Mouse (Mus musculus) retina, adult 2 months (tissue): Measurements from ENCODE around the gene Klf6.

Source experiments
- DNase-seq: peaks from one replicate; pipeline ENCODE4 v3.0.0-alpha.2; 2012; ENCODE audit warnings: low read depth, low spot score

The Klf6 gene

GRCm38 (mm10) chr13:5861157-5862002 is at the start of gene Klf6:
Gene Klf6 (plus strand): TSS chr13:5861482.
- DNase-seq: peak; percentile 99

DNA sequence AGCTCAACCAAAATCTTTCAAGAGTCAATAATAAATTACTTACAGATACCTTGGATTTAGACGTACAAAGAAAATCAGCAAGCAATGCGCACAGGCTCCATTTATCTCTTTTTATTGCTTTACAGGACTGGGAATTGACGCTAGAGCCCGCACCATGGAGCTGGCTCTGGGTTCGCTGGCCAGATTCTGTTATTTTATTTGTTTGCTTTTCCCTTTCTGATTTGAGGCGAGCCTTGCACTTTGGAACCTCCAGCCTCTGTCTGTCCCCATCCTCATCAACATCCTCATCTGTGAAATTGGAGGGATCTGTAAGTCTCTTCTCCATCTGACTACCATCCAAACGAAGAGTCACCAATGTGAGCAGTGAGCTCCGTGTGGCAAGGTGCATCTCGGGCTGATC is 47.8 kb upstream of the Klf6 start:
- no peak for DNase-seq

DNA sequence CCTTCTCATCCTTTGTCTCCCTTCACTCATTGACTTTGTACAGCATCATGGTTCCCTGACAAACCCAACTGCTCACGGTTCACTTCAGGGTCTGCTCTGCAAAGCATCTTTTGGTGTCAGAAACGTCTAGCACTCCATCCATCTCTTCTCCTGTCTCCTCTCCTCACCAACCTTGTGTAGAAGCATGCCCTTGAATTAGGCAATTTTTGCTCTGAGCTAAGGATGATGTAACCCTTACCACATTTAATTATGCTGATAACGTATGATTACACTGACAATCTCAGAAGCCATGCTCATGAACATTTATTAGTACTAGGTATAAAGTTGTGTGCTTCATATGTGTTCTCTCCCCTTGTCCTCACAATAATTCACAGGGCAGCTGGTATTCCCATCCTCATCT is 44.0 kb upstream of the Klf6 start:
- DNase-seq: no peak

GRCm38 (mm10) chr13:5819173-5819572 is 42.1 kb upstream of the Klf6 start:
- no peak for DNase-seq

DNA sequence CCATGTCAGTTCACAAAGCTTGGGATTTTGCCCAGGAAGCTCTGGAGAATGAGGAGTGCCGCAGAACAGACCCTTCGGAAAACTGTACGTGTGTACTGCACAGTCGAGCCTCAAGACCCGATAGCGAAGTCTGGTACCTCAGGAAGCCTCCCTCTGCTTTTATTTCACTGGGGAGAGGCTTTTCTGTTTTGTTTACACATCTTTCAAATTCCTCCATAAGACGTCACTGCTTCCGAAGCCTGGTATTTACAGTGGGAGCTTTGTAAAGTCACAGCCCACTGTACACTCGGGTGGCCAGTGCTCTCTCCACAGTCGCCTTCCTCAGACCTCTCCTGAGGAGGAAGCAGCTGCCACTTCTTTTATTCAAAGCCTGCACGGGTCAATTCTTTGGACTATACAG is 38.7 kb upstream of the Klf6 start:
- DNase-seq: no peak

GRCm38 (mm10) chr13:5823150-5823549 is 38.1 kb upstream of the Klf6 start:
- DNase-seq: no peak

GRCm38 (mm10) chr13:5824189-5824815 is 37.0 kb upstream of the Klf6 start:
- DNase-seq: no peak

DNA sequence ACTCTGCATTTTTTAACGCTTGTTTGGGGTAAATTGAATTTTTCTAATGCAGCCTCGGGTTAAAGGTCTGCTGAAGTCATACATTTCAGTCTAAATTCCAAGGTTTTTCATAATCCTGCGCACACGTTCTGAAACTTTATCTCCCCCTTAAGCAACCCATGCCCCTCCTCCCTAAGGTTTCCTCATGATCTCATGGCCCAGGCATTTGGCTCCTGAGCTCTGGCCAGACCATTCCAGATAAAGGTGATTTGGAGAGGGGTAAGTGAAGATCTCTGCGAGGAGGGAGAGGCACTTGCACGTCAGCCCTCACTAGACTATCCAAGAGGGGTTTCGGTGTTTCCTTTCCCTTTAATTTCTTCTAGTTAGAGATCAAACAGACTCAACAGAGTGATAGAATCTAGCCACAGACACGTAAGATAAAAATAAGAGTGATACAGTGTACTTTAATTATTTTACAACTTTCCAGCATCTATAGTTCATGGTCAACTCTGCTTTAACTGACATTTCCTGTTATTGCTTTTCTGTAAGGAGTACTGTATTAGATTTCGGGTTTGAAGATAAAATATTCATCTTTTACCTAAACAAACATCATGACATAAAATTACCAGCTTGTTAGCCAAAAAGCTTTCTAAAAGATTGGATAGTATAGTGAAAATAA is 35.0 kb upstream of the Klf6 start:
- no peak for DNase-seq

GRCm38 (mm10) chr13:5831976-5832375 is 29.3 kb upstream of the Klf6 start:
- no peak for DNase-seq

DNA sequence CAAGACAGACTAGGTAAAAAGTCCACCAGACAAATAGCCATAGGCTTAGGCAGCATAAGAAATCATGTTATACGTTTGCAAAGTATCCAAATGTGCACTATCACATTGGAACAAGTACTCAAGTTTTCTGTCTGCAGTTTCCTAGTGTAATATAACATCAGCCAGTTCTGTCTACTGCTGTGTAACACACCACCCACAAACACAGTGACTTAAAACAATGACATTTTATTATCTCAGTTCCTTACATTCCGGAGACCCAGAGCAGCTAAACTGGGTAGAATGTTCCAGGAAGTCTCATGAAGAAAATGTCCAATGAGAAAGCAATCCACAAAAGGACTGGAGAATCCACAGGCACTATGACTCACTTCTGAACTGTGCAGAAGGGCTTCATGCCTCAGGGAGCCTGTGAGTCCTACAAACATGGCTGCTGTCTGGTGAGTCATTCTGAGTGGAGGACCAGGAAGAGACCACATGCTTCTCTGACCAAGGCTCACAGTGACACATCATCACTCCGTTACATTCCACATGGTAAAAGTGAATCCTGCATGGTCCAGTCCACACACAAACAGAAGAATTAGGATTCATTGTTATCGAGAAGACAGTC is 24.0 kb upstream of the Klf6 start:
- no peak for DNase-seq

- no peak for DNase-seq
Measured at GRCm38 (mm10) chr13:5841418-5841817, 19.9 kb upstream of the Klf6 start.

- DNase-seq: no peak
Measured at GRCm38 (mm10) chr13:5842911-5843310, 18.4 kb upstream of the Klf6 start.

- no peak for DNase-seq
Measured at GRCm38 (mm10) chr13:5843829-5844228, 17.5 kb upstream of the Klf6 start.

GRCm38 (mm10) chr13:5844338-5844737 is 16.9 kb upstream of the Klf6 start:
- no peak for DNase-seq

GRCm38 (mm10) chr13:5845161-5845590 is 16.1 kb upstream of the Klf6 start:
- no peak for DNase-seq

DNA sequence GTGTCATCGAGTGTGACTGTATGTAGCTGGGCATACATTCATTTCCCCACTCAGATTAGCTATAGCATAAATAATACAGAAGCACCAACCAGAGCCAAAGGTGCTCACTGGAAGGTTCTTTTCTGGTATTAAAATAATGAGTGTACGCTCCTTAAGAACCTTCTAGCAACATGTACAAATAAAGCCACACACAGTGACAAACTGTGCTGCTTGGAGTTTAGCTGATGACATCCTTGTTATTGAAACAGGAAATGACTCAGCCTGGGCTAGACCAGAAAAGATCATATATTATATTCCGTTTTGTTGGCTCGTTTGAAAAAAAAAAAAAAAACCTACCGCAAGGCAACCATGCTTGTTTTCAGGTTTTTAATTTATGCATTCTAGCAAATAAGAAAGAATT is 15.7 kb upstream of the Klf6 start:
- DNase-seq: no peak

DNA sequence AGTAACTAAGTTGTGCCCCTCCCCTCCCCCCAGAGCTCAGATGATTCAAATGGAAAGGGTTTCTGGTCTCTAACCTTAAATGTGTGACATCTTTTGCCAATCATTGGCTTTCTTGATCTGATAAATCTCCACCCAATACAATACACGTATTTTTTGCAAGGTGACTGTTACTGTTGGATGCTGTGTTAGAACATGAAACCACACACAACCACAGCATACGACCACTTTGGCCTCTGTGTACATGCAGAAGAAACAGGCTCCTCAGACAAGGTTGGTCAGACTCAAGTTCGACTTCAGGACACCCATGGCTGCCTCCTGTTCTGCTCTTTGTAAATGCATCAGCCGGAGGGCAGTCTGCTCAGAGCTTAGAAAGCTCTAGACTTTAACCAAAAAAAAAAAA is 14.4 kb upstream of the Klf6 start:
- DNase-seq: no peak

- no peak for DNase-seq
Measured at GRCm38 (mm10) chr13:5847736-5848135, 13.5 kb upstream of the Klf6 start.

- no peak for DNase-seq
Measured at GRCm38 (mm10) chr13:5860651-5861156, 578 bp upstream of the Klf6 start.

DNA sequence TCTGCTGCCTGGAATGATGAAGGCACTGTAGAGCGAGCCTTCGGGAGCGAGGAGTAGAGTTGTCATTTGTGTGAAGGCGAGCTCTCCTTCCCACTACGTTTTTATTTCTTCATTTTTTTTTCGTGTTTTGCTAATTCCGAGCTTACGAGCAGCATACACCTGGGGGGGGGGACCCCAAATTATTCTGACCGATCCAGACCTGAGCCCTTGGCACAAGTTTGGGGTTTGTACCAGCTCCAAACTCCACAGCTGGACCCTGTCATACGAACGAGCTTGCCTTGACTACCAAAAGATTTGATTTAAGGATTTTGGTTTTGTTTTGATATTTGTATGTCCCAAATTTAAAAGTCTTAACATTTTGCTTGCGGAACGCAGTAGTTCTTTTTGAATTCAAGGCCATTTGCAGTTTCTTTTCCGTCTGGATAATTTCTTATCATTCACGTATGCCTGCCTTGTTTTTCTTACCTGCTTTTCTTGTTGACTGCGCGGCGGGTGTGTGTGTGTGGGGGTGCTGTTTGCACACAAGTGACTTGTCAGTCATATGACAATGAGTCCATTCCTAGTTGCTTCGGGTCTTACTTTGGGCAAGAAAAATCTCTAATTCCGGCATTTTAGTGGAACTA is 832 bp downstream of the Klf6 start:
- no peak for DNase-seq

- DNase-seq: no peak
Measured at GRCm38 (mm10) chr13:5862626-5863407, 1.5 kb downstream of the Klf6 start.
